In the genomic region with DNA sequence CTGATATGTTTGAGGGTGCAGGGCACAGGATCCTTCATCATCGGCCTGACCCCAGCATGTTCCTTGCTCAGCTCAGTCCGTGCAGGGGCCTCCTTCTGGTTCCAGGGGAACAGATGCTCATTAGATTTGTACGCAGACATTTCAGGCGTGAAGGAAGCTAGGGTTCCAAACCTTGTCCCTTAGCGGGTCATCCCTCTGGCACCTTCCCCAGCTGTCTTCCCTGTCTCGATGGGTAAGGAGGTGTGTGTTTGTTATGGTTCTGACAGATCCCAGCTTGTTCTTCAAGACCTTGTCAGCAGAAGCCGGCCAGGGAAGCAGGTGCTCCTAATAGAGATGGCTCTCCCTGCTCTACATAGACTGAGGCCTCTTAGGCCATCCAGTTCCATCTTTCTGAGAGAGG, we compare ENCODE assay signal across 21 mouse cellular contexts. TPM values are rescaled to one million over a fixed set of nuclear protein-coding genes. Genes with fewer than 3 reads are reported as not detected.
DNase-seq lines count a peak whose midpoint lies in the region; ATAC-seq and TF ChIP-seq lines count a peak whose summit lies in the region.
"Had no signal": no experiment of that assay in that cellular context is flagged by ENCODE, and none has a peak within 500 bp of the region (broad histone marks: within the 10 kb centered on the region; RNA-seq: fewer than 3 reads in every experiment).

No protein-coding gene starts in this region.

- peak overlapping the region; percentile 42 for H3K27ac ChIP-seq in neural tube, embryonic 13.5 days (replicated peaks)
- 0 out of 2 replicates have a peak overlapping the region, but pooled peaks have one; percentile 24 for H3K27ac ChIP-seq in hindbrain, embryonic 16.5 days (ENCODE audit: low read depth, low read length)
- peak overlapping the region; percentile 65 for H3K27ac ChIP-seq in midbrain, postnatal 0 days (ENCODE audit: low read depth, low read length)
- H3K27ac ChIP-seq: embryonic facial prominence, embryonic 10.5 days; heart, adult 2 months; intestine, embryonic 15.5 days; limb, embryonic 12.5 days; liver, embryonic 12.5 days; macrophage; neural tube, embryonic 15.5 days had no signal

- no peak for ATAC-seq in cerebellum, adult (ENCODE audit: insufficient number of reproducible peaks, low FRiP score, low TSS enrichment)
- ATAC-seq in neural tube, embryonic 13.5 days (ENCODE audit: low read depth), result no peak
- no peak for ATAC-seq in hindbrain, embryonic 16.5 days
- ATAC-seq in midbrain, postnatal 0 days (ENCODE audit: low FRiP score), result peak; percentile 23; the same call in 1 of the 2 replicates
- ATAC-seq in monocyte, adult 5-6 weeks (replicated peaks; ENCODE audit: insufficient number of reproducible peaks, low FRiP score, low TSS enrichment, poor library complexity, severe bottlenecking), result no peak
- ATAC-seq: intestine, embryonic 15.5 days; liver, embryonic 12.5 days had no signal

- no peak overlapping the region for H3K4me3 ChIP-seq in neural tube, embryonic 13.5 days
- no peak overlapping the region for H3K4me3 ChIP-seq in hindbrain, embryonic 16.5 days (ENCODE audit: low read length)
- H3K4me3 ChIP-seq in midbrain, postnatal 0 days (ENCODE audit: low read depth, low read length), result no peak overlapping the region
- no peak overlapping the region for H3K4me3 ChIP-seq in lung, adult 2 months (replicated peaks; ENCODE audit: extremely low read depth, low read depth, low read length)
- H3K4me3 ChIP-seq: heart, adult 2 months; intestine, embryonic 15.5 days; limb, embryonic 12.5 days; liver, embryonic 12.5 days; neural tube, embryonic 15.5 days had no signal

- WGBS in neural tube, embryonic 13.5 days, result 52% methylated on average over 7 of the region's 7 CpGs
- 44% methylated on average over 7 of the region's 7 CpGs for WGBS in hindbrain, embryonic 16.5 days
- WGBS in midbrain, postnatal 0 days, result 58% methylated on average over 7 of the region's 7 CpGs
- 57% methylated on average over 7 of the region's 7 CpGs for WGBS in lung, adult 2 months

- H3K27me3 ChIP-seq in neural tube, embryonic 13.5 days, result 0 out of 2 replicates have a peak, but pooled peaks cover 11% of the 10 kb centered on the region
- no peaks in the 10 kb centered on the region; the same call in 1 of the 2 replicates for H3K27me3 ChIP-seq in hindbrain, embryonic 16.5 days (replicated peaks; ENCODE audit: control insufficient read depth, insufficient read depth, low read length)
- H3K27me3 ChIP-seq in midbrain, postnatal 0 days (ENCODE audit: insufficient read depth, low read length), result no peaks in the 10 kb centered on the region; the same call in 1 of the 2 replicates

- peak overlapping the region; percentile 43; the same call in 1 of the 2 replicates for H3K9ac ChIP-seq in neural tube, embryonic 13.5 days
- no peak overlapping the region for H3K9ac ChIP-seq in hindbrain, embryonic 16.5 days (ENCODE audit: low read depth, low read length)
- H3K9ac ChIP-seq in midbrain, postnatal 0 days (replicated peaks; ENCODE audit: low read length, poor library complexity, severe bottlenecking), result no peak overlapping the region
- H3K9ac ChIP-seq: intestine, embryonic 15.5 days; limb, embryonic 12.5 days; liver, embryonic 12.5 days; lung, embryonic 14.5 days; neural tube, embryonic 15.5 days had no signal

- peaks cover 42% of the 10 kb centered on the region for H3K4me1 ChIP-seq in neural tube, embryonic 13.5 days (replicated peaks)
- H3K4me1 ChIP-seq in hindbrain, embryonic 16.5 days (ENCODE audit: control insufficient read depth, insufficient read depth, low read depth, low read length), result 0 out of 2 replicates have a peak, but pooled peaks cover 5% of the 10 kb centered on the region
- peaks cover 6% of the 10 kb centered on the region for H3K4me1 ChIP-seq in midbrain, postnatal 0 days (ENCODE audit: insufficient read depth, low read length)
- H3K4me1 ChIP-seq in lung, adult 2 months (ENCODE audit: control insufficient read depth, insufficient read depth, low read length), result no peaks in the 10 kb centered on the region
- H3K4me1 ChIP-seq: intestine, embryonic 15.5 days; liver, embryonic 12.5 days had no signal

- TF ChIP-seq CTCF in midbrain, postnatal 0 days (IDR thresholded peaks at IDR 0.05), result no peak
- no peak for TF ChIP-seq CTCF in lung, adult 2 months (IDR thresholded peaks at IDR 0.05; ENCODE audit: insufficient read depth, low read length)

- H3K36me3 ChIP-seq in neural tube, embryonic 13.5 days, result no peaks in the 10 kb centered on the region
- no peaks in the 10 kb centered on the region for H3K36me3 ChIP-seq in hindbrain, embryonic 16.5 days (ENCODE audit: control insufficient read depth, insufficient read depth, low read length)
- H3K36me3 ChIP-seq in midbrain, postnatal 0 days (ENCODE audit: insufficient read depth, low read length), result no peaks in the 10 kb centered on the region
- H3K36me3 ChIP-seq: embryonic facial prominence, embryonic 10.5 days; intestine, embryonic 15.5 days; limb, embryonic 12.5 days; liver, embryonic 12.5 days; neural tube, embryonic 15.5 days had no signal

- no peak overlapping the region for H3K4me2 ChIP-seq in neural tube, embryonic 13.5 days
- no peak overlapping the region for H3K4me2 ChIP-seq in hindbrain, embryonic 16.5 days (ENCODE audit: low read length)
- no peak overlapping the region for H3K4me2 ChIP-seq in midbrain, postnatal 0 days (ENCODE audit: low read depth, low read length, poor library complexity, severe bottlenecking)
- H3K4me2 ChIP-seq: intestine, embryonic 15.5 days; limb, embryonic 12.5 days; liver, embryonic 12.5 days; lung, embryonic 14.5 days; neural tube, embryonic 15.5 days had no signal

- H3K9me3 ChIP-seq in neural tube, embryonic 13.5 days, result no peaks in the 10 kb centered on the region
- H3K9me3 ChIP-seq in hindbrain, embryonic 16.5 days (ENCODE audit: control insufficient read depth, low read length), result no peaks in the 10 kb centered on the region
- no peaks in the 10 kb centered on the region for H3K9me3 ChIP-seq in midbrain, postnatal 0 days (ENCODE audit: low read length)
- H3K9me3 ChIP-seq: embryonic facial prominence, embryonic 10.5 days; intestine, embryonic 15.5 days; limb, embryonic 12.5 days; liver, embryonic 12.5 days; neural tube, embryonic 15.5 days had no signal

- TF ChIP-seq POLR2A in lung, adult 2 months (IDR thresholded peaks at IDR 0.05; ENCODE audit: borderline replicate concordance, extremely low read depth, low read depth, low read length), result no peak

- DNase-seq in cerebellum, adult 11 months, result peak; percentile 59
- DNase-seq in neural tube, embryonic 10.5 days (ENCODE audit: extremely low spot score, low spot score), result no peak
- no peak for DNase-seq in midbrain, postnatal 0 days (ENCODE audit: low spot score)
- no peak for DNase-seq in lung, adult 2 months
- DNase-seq: gastrocnemius, postnatal 10 days; heart, adult 2 months; heart, postnatal 36 days; kidney, postnatal 36 days; lung, embryonic 14.5 days; right cerebral cortex, postnatal 4 days; thymus, adult 2 months had no signal

RNA-seq across cellular contexts. Expression of a gene that starts 17.5 kb away (rescaled TPM):
- polyA plus RNA-seq in neural tube, embryonic 13.5 days (2015; fragmentation: Nextera tagmentation; extraction: Ambion mirVana), result 15.3 and 18.8 TPM in 2 replicates
- 15.6 and 22.4 TPM in 2 replicates for polyA plus RNA-seq in hindbrain, embryonic 16.5 days (2015; fragmentation: Nextera tagmentation; extraction: Ambion mirVana)
- 16.3 and 22.4 TPM in 2 replicates for total RNA-seq in midbrain, postnatal 0 days (2014; rRNA removed)
- 7.5 and 7.6 TPM in 2 replicates for polyA plus RNA-seq in midbrain, postnatal 0 days (2015; fragmentation: Nextera tagmentation; extraction: Ambion mirVana)
- polyA plus RNA-seq in lung, adult 2 months (2012; rRNA removed), result 8.7 and 11.8 TPM in 2 replicates
- 0.29 TPM in 1 of 3 replicates, not detected in the others for total RNA-seq in monocyte, adult 5-6 weeks (2017)

RNA-seq across cellular contexts. Expression of a gene that starts 37.7 kb away (rescaled TPM):
- polyA plus RNA-seq in neural tube, embryonic 13.5 days (2015; fragmentation: Nextera tagmentation; extraction: Ambion mirVana), result 9.6 and 11.1 TPM in 2 replicates
- 8.5 and 10.1 TPM in 2 replicates for polyA plus RNA-seq in hindbrain, embryonic 16.5 days (2015; fragmentation: Nextera tagmentation; extraction: Ambion mirVana)
- 64.8 and 65.0 TPM in 2 replicates for total RNA-seq in midbrain, postnatal 0 days (2014; rRNA removed)
- polyA plus RNA-seq in midbrain, postnatal 0 days (2015; fragmentation: Nextera tagmentation; extraction: Ambion mirVana), result 8.5 TPM in 2 replicates
- polyA plus RNA-seq in lung, adult 2 months (2012; rRNA removed), result 24.1 and 26.2 TPM in 2 replicates
- 13.5 to 38.4 TPM (median 15.3 TPM) in 3 replicates for total RNA-seq in monocyte, adult 5-6 weeks (2017)
